Mouse (Mus musculus) CH12.LX (cell line): ENCODE results near the gene Gm49388. TPM values are rescaled to one million over a fixed set of nuclear protein-coding genes. Genes with fewer than 3 reads are reported as not detected.

ENCODE experiments used
- DNase-seq: peaks from one replicate; pipeline ENCODE4 v3.0.0-alpha.2; 2013; ENCODE audit errors: extremely low read depth
- H3K27ac ChIP-seq: 2 replicates; pipeline ENCODE4 v1.5.1; 2012; ENCODE audit warnings: low read depth, mild to moderate bottlenecking, control low read depth, moderate library complexity; ENCODE audit not compliant: insufficient read depth
- H3K27me3 ChIP-seq: replicated peaks from 2 replicates; pipeline ENCODE3; 2012; ENCODE audit warnings: inconsistent platforms
- H3K36me3 ChIP-seq, 2 experiments: replicated peaks in 1 of 2; 2 replicates each; pipeline versions ENCODE3 to v1.6.1; 2012; ENCODE audit warnings: inconsistent platforms in 1 of 2, low read length in 1 of 2, mild to moderate bottlenecking in 1 of 2, mixed read lengths in 1 of 2, moderate library complexity in 1 of 2; ENCODE audit not compliant: control insufficient read depth in 1 of 2, insufficient read depth in 1 of 2
- H3K4me1 ChIP-seq, 2 experiments: 2 replicates each; pipeline ENCODE4 v1.6.1; 2012; ENCODE audit warnings: inconsistent platforms in 1 of 2, moderate library complexity in 1 of 2; ENCODE audit not compliant: insufficient read depth in 2 of 2, control insufficient read depth in 1 of 2
- H3K4me2 ChIP-seq: 2 replicates; pipeline ENCODE4 v1.6.1; 2012; ENCODE audit warnings: low read depth, mild to moderate bottlenecking, control low read depth; ENCODE audit not compliant: poor library complexity, insufficient read depth, severe bottlenecking
- H3K4me3 ChIP-seq, 3 experiments: fragments of 150-350 bp in 1 of 3; sonication (generic) in 1 of 3; replicated peaks in 1 of 3; 2 replicates each; pipeline versions ENCODE3 to v1.5.1; 2011 to 2012; ENCODE audit warnings: low read depth in 2 of 3, low read length in 2 of 3, mild to moderate bottlenecking in 2 of 3, moderate library complexity in 2 of 3, control low read depth in 1 of 3, improper control_type of control experiment in 1 of 3, inconsistent platforms in 1 of 3, mixed read lengths in 1 of 3; ENCODE audit not compliant: poor library complexity in 1 of 3
- H3K79me2 ChIP-seq: replicated peaks from 2 replicates; pipeline ENCODE4 v1.6.1; 2012; ENCODE audit warnings: mild to moderate bottlenecking, moderate library complexity; ENCODE audit not compliant: control insufficient read depth, poor library complexity, insufficient read depth, severe bottlenecking; ENCODE audit errors: extremely low read depth
- H3K9ac ChIP-seq: 2 replicates; pipeline ENCODE4 v1.6.1; 2012; ENCODE audit warnings: low read depth, mild to moderate bottlenecking, control low read depth, moderate library complexity; ENCODE audit not compliant: insufficient read depth
- H3K9me3 ChIP-seq: replicated peaks from 2 replicates; pipeline ENCODE3; 2012; ENCODE audit warnings: low read length, inconsistent platforms, mixed read lengths
- BHLHE40 ChIP-seq: IDR thresholded peaks from 2 replicates; pipeline ENCODE4 v1.6.1; 2011; ENCODE audit warnings: mild to moderate bottlenecking, low read depth, low read length, improper control_type of control experiment
- ELF1 ChIP-seq: IDR thresholded peaks from 2 replicates; pipeline ENCODE4 v1.6.1; 2014; ENCODE audit warnings: low read depth, mild to moderate bottlenecking, inconsistent platforms, low read length, improper control_type of control experiment
- EP300 ChIP-seq: IDR thresholded peaks from 2 replicates; pipeline ENCODE4 v1.6.1; 2011; ENCODE audit warnings: low read length, improper control_type of control experiment
- ETS1 ChIP-seq: conservative IDR thresholded peaks from 2 replicates; pipeline ENCODE4 v1.6.1; 2012; ENCODE audit warnings: low read depth, mild to moderate bottlenecking, inconsistent platforms, low read length, improper control_type of control experiment, moderate library complexity
- HCFC1 ChIP-seq: IDR thresholded peaks from 2 replicates; pipeline ENCODE4 v1.6.1; 2012; ENCODE audit warnings: low read depth, mild to moderate bottlenecking, inconsistent platforms, low read length, improper control_type of control experiment
- IRF4 ChIP-seq: IDR thresholded peaks from 2 replicates; pipeline ENCODE4 v1.6.1; 2014; ENCODE audit warnings: low read depth, mild to moderate bottlenecking, inconsistent platforms, low read length, improper control_type of control experiment
- KAT2A ChIP-seq: IDR thresholded peaks from 2 replicates; pipeline ENCODE4 v1.6.1; 2012; ENCODE audit warnings: low read length, improper control_type of control experiment, inconsistent platforms; ENCODE audit not compliant: insufficient replicate concordance
- MAZ ChIP-seq: IDR thresholded peaks from 2 replicates; pipeline ENCODE4 v1.6.1; 2012; ENCODE audit warnings: low read depth, mild to moderate bottlenecking, inconsistent platforms, low read length, improper control_type of control experiment, moderate library complexity
- MXI1 ChIP-seq: IDR thresholded peaks from 2 replicates; pipeline ENCODE4 v1.6.1; 2011; ENCODE audit warnings: mild to moderate bottlenecking, low read depth, low read length, improper control_type of control experiment
- MYC ChIP-seq: IDR thresholded peaks from 2 replicates; pipeline ENCODE4 v1.6.1; 2011; ENCODE audit warnings: low read depth, mild to moderate bottlenecking, improper control_type of control experiment, low read length
- RAD21 ChIP-seq: IDR thresholded peaks from 2 replicates; pipeline ENCODE4 v1.6.1; 2011; ENCODE audit warnings: low read depth, mild to moderate bottlenecking, low read length, improper control_type of control experiment, moderate library complexity
- SIN3A ChIP-seq: IDR thresholded peaks from 2 replicates; pipeline ENCODE4 v1.6.1; 2012; ENCODE audit warnings: low read length, improper control_type of control experiment, inconsistent platforms
- TBP ChIP-seq: conservative IDR thresholded peaks from 2 replicates; pipeline ENCODE4 v1.6.1; 2011; ENCODE audit warnings: low read depth, low read length, improper control_type of control experiment
- UBTF ChIP-seq: IDR thresholded peaks from 2 replicates; pipeline ENCODE4 v1.6.1; 2012; ENCODE audit warnings: low read depth, mild to moderate bottlenecking, inconsistent platforms, low read length, improper control_type of control experiment, moderate library complexity
- ZKSCAN1 ChIP-seq: IDR thresholded peaks from 2 replicates; pipeline ENCODE4 v1.6.1; 2012; ENCODE audit warnings: low read depth, inconsistent platforms, low read length, improper control_type of control experiment, borderline replicate concordance
- dilution Hi-C: fragments of 300-500 bp; cut with MboI; formaldehyde crosslinking; loops from 2 replicates; pipeline ENCODE4 v1.14.3; 2020; ENCODE audit warnings: low sequenced_read_pairs; ENCODE audit not compliant: extremely low pct_unique_long_range_greater_than_20kb, extremely low pct_ligation_motif_present
- in situ Hi-C: fragments of 300-500 bp; cut with MboI; formaldehyde crosslinking; loops from 3 replicates; pipeline ENCODE4 v1.14.3; 2019; ENCODE audit warnings: low sequenced_read_pairs, low pct_ligation_motif_present, low pct_unique_long_range_greater_than_20kb, mixed read lengths
- polyA plus RNA-seq: library from polyadenylated mRNA; unstranded; fragments of >175 nt; gene quantifications from 2 replicates; pipeline ENCODE4 v1.2.1, GENCODE M21; 2012; ENCODE audit warnings: low read depth; ENCODE audit not compliant: insufficient read length
- total RNA-seq, 2 experiments: library from RNA; depleted of rRNA; stranded (reverse); fragments of 300-350 nt in 1 of 2; fragments of >200 nt in 1 of 2; gene quantifications; 2 replicates each; pipeline ENCODE4 v1.2.3; 2012 to 2014

Gene Gm49388
- total and polyA plus RNA-seq, 3 experiments, result 0.98 to 4.3 TPM; not detected in 1

DNA sequence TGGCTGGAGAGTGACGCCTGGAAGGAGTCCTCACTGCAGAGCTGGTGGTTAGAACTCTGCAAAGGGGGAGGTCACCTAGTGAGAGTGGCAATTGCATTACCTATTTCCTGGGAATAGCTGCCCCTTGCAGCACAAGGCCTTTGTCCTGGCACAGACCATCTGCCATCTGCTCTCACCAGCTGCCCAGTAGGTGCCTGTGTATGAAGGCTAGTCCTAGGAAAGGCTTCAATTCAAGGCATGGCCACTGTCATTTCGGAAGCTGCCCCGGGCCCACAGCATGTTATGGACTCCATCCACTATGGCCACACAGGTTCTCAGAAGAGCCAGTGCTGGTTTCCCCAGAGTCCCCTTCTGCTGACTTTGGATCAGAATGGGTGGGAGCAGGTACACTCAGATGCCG is 13.2 kb downstream of the Gm49388 start:
- Histone ChIP-seq H3K79me2 (no peaks in the 10 kb centered on the region), H3K9me3 (no peaks in the 10 kb centered on the region), H3K27me3 (no peaks in the 10 kb centered on the region), H3K4me3 (no peak overlapping the region), H3K27ac (no peak overlapping the region), H3K4me1 (peaks cover 0 to 13% of the 10 kb centered on the region in 2 experiments; a peak in 2 of 4 replicates), H3K36me3 (peaks cover 69 to 96% of the 10 kb centered on the region in 2 experiments), H3K9ac (no peak overlapping the region), H3K4me2 (no peak overlapping the region)
- in situ Hi-C loops, result loop anchor here (25.0 kb wide), 1 partner anchor 811 kb away; the partner anchor contains the start of genes Cdipt and Cdiptos
- no peak for DNase-seq
- TF ChIP-seq UBTF (no peak), MYC (no peak), ZKSCAN1 (no peak), ELF1 (no peak), SIN3A (no peak)
- dilution Hi-C loops, result no loop called here

DNA sequence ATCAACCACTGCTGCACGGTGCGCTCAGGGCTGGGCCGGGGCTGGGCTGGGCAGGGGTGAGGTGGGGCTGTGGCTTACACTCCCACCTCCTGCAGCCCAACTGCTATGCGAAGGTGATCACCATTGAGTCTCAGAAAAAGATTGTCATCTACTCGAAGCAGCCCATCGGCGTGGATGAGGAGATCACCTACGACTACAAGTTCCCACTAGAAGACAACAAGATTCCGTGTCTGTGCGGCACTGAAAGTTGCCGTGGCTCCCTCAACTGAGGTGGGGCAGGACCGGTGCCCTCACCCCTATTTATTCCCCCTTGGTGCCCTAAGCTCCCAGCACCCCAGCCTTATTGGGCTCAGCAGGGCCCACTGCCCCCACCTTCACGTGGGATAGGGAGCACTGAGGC is 13.8 kb downstream of the Gm49388 start:
- Histone ChIP-seq H3K79me2 (no peaks in the 10 kb centered on the region), H3K9ac (no peak overlapping the region), H3K4me1 (peaks cover 0 to 19% of the 10 kb centered on the region in 2 experiments; a peak in 2 of 4 replicates), H3K4me2 (no peak overlapping the region), H3K27ac (no peak overlapping the region), H3K27me3 (no peaks in the 10 kb centered on the region), H3K9me3 (no peaks in the 10 kb centered on the region), H3K4me3 (no peak overlapping the region), H3K36me3 (peaks cover 69 to 97% of the 10 kb centered on the region in 2 experiments)
- DNase-seq, result no peak
- TF ChIP-seq BHLHE40, result no peak
- TF ChIP-seq EP300, result no peak
- TF ChIP-seq RAD21, result no peak
- TF ChIP-seq MXI1, result no peak
- no peak for TF ChIP-seq KAT2A
- no peak for TF ChIP-seq IRF4
- no peak for TF ChIP-seq ELF1
- TF ChIP-seq TBP, result no peak
- TF ChIP-seq ETS1, result no peak
- TF ChIP-seq MAZ, result no peak
- no peak for TF ChIP-seq SIN3A
- no peak for TF ChIP-seq HCFC1
- TF ChIP-seq MYC, result no peak
- dilution Hi-C loops, result no loop called here
- in situ Hi-C loops, result loop anchor here (25.0 kb wide), 1 partner anchor 812 kb away; the partner anchor contains the start of genes Cdipt and Cdiptos
